Mouse (Mus musculus) brain, embryonic 18.5 days (tissue): ENCODE data around the gene Xrcc3.

Experiments
- DNase-seq: peaks from one replicate; pipeline ENCODE4 v3.0.0-alpha.2; 2012; ENCODE audit warnings: low read depth, low spot score

Gene Xrcc3

GRCm38 (mm10) chr12:111816528-111816927 is 2.9 kb upstream of the Xrcc3 start:
- DNase-seq: no peak

GRCm38 (mm10) chr12:111814769-111815762 is 1.4 kb upstream of the Xrcc3 start:
- no peak for DNase-seq

GRCm38 (mm10) chr12:111813111-111813765 is 435 bp downstream of the Xrcc3 start:
- no peak for DNase-seq

- DNase-seq: no peak
Measured at GRCm38 (mm10) chr12:111812611-111813010, 1.1 kb downstream of the Xrcc3 start.

- no peak for DNase-seq
Measured at GRCm38 (mm10) chr12:111812075-111812474, 1.6 kb downstream of the Xrcc3 start.

GRCm38 (mm10) chr12:111809762-111810161 is 3.9 kb downstream of the Xrcc3 start:
- no peak for DNase-seq

- no peak for DNase-seq
Measured at GRCm38 (mm10) chr12:111808775-111809174, 4.9 kb downstream of the Xrcc3 start.

- DNase-seq: no peak
Measured at GRCm38 (mm10) chr12:111803538-111803937, 10.1 kb downstream of the Xrcc3 start.

GRCm38 (mm10) chr12:111800459-111801183 is 13.1 kb downstream of the Xrcc3 start:
- no peak for DNase-seq

- DNase-seq: no peak
Measured at GRCm38 (mm10) chr12:111798493-111798892, 15.2 kb downstream of the Xrcc3 start.

- no peak for DNase-seq
Measured at GRCm38 (mm10) chr12:111797251-111797650, 16.4 kb downstream of the Xrcc3 start.

GRCm38 (mm10) chr12:111795180-111795895 is 18.3 kb downstream of the Xrcc3 start:
- no peak for DNase-seq

- no peak for DNase-seq
Measured at GRCm38 (mm10) chr12:111794526-111795179, 19.0 kb downstream of the Xrcc3 start.

- no peak for DNase-seq
Measured at GRCm38 (mm10) chr12:111794102-111794501, 19.6 kb downstream of the Xrcc3 start.

- DNase-seq: no peak
Measured at GRCm38 (mm10) chr12:111791474-111792104, 22.1 kb downstream of the Xrcc3 start.

- DNase-seq: no peak
Measured at GRCm38 (mm10) chr12:111790631-111791030, 23.0 kb downstream of the Xrcc3 start.

- DNase-seq: no peak
Measured at GRCm38 (mm10) chr12:111790090-111790489, 23.6 kb downstream of the Xrcc3 start.

- DNase-seq: no peak
Measured at GRCm38 (mm10) chr12:111787015-111787414, 26.7 kb downstream of the Xrcc3 start.

GRCm38 (mm10) chr12:111785174-111785573 is 28.5 kb downstream of the Xrcc3 start:
- DNase-seq: no peak

GRCm38 (mm10) chr12:111779544-111779943 is 34.1 kb downstream of the Xrcc3 start:
- DNase-seq: no peak
